Mouse (Mus musculus) CH12.LX (cell line): Measurements from ENCODE around the gene Itpr3. TPM values are rescaled to one million over a fixed set of nuclear protein-coding genes. Genes with fewer than 3 reads are reported as not detected.

ENCODE experiments used
- DNase-seq: peaks from one replicate; pipeline ENCODE4 v3.0.0-alpha.2; 2013; ENCODE audit errors: extremely low read depth
- H3K27ac ChIP-seq: 2 replicates; pipeline ENCODE4 v1.5.1; 2012; ENCODE audit warnings: low read depth, mild to moderate bottlenecking, control low read depth, moderate library complexity; ENCODE audit not compliant: insufficient read depth
- H3K27me3 ChIP-seq: replicated peaks from 2 replicates; pipeline ENCODE3; 2012; ENCODE audit warnings: inconsistent platforms
- H3K36me3 ChIP-seq, 2 experiments: replicated peaks in 1 of 2; 2 replicates each; pipeline versions ENCODE3 to v1.6.1; 2012; ENCODE audit warnings: inconsistent platforms in 1 of 2, low read length in 1 of 2, mild to moderate bottlenecking in 1 of 2, mixed read lengths in 1 of 2, moderate library complexity in 1 of 2; ENCODE audit not compliant: control insufficient read depth in 1 of 2, insufficient read depth in 1 of 2
- H3K4me1 ChIP-seq, 2 experiments: 2 replicates each; pipeline ENCODE4 v1.6.1; 2012; ENCODE audit warnings: inconsistent platforms in 1 of 2, moderate library complexity in 1 of 2; ENCODE audit not compliant: insufficient read depth in 2 of 2, control insufficient read depth in 1 of 2
- H3K4me2 ChIP-seq: 2 replicates; pipeline ENCODE4 v1.6.1; 2012; ENCODE audit warnings: low read depth, mild to moderate bottlenecking, control low read depth; ENCODE audit not compliant: poor library complexity, insufficient read depth, severe bottlenecking
- H3K4me3 ChIP-seq, 3 experiments: fragments of 150-350 bp in 1 of 3; sonication (generic) in 1 of 3; replicated peaks in 1 of 3; 2 replicates each; pipeline versions ENCODE3 to v1.5.1; 2011 to 2012; ENCODE audit warnings: low read depth in 2 of 3, low read length in 2 of 3, mild to moderate bottlenecking in 2 of 3, moderate library complexity in 2 of 3, control low read depth in 1 of 3, improper control_type of control experiment in 1 of 3, inconsistent platforms in 1 of 3, mixed read lengths in 1 of 3; ENCODE audit not compliant: poor library complexity in 1 of 3
- H3K79me2 ChIP-seq: replicated peaks from 2 replicates; pipeline ENCODE4 v1.6.1; 2012; ENCODE audit warnings: mild to moderate bottlenecking, moderate library complexity; ENCODE audit not compliant: control insufficient read depth, poor library complexity, insufficient read depth, severe bottlenecking; ENCODE audit errors: extremely low read depth
- H3K9ac ChIP-seq: 2 replicates; pipeline ENCODE4 v1.6.1; 2012; ENCODE audit warnings: low read depth, mild to moderate bottlenecking, control low read depth, moderate library complexity; ENCODE audit not compliant: insufficient read depth
- H3K9me3 ChIP-seq: replicated peaks from 2 replicates; pipeline ENCODE3; 2012; ENCODE audit warnings: low read length, inconsistent platforms, mixed read lengths
- BHLHE40 ChIP-seq: IDR thresholded peaks from 2 replicates; pipeline ENCODE4 v1.6.1; 2011; ENCODE audit warnings: mild to moderate bottlenecking, low read depth, low read length, improper control_type of control experiment
- CTCF ChIP-seq, 2 experiments: IDR thresholded peaks in 1 of 2; conservative IDR thresholded peaks in 1 of 2; 2 replicates each; pipeline ENCODE4 v1.5.1; 2011 to 2012; ENCODE audit warnings: low read depth in 2 of 2, low read length in 2 of 2, improper control_type of control experiment in 1 of 2, inconsistent platforms in 1 of 2, mild to moderate bottlenecking in 1 of 2, moderate library complexity in 1 of 2
- ELF1 ChIP-seq: IDR thresholded peaks from 2 replicates; pipeline ENCODE4 v1.6.1; 2014; ENCODE audit warnings: low read depth, mild to moderate bottlenecking, inconsistent platforms, low read length, improper control_type of control experiment
- EP300 ChIP-seq: IDR thresholded peaks from 2 replicates; pipeline ENCODE4 v1.6.1; 2011; ENCODE audit warnings: low read length, improper control_type of control experiment
- GABPA ChIP-seq: IDR thresholded peaks from 2 replicates; pipeline ENCODE4 v1.6.1; 2012; ENCODE audit warnings: low read depth, low read length, improper control_type of control experiment, inconsistent platforms; ENCODE audit not compliant: insufficient replicate concordance
- HCFC1 ChIP-seq: IDR thresholded peaks from 2 replicates; pipeline ENCODE4 v1.6.1; 2012; ENCODE audit warnings: low read depth, mild to moderate bottlenecking, inconsistent platforms, low read length, improper control_type of control experiment
- IRF4 ChIP-seq: IDR thresholded peaks from 2 replicates; pipeline ENCODE4 v1.6.1; 2014; ENCODE audit warnings: low read depth, mild to moderate bottlenecking, inconsistent platforms, low read length, improper control_type of control experiment
- JUND ChIP-seq: conservative IDR thresholded peaks from 2 replicates; pipeline ENCODE4 v1.6.1; 2011; ENCODE audit warnings: low read depth, low read length, improper control_type of control experiment
- KAT2A ChIP-seq: IDR thresholded peaks from 2 replicates; pipeline ENCODE4 v1.6.1; 2012; ENCODE audit warnings: low read length, improper control_type of control experiment, inconsistent platforms; ENCODE audit not compliant: insufficient replicate concordance
- MAFK ChIP-seq: IDR thresholded peaks from 2 replicates; pipeline ENCODE4 v1.6.1; 2011; ENCODE audit warnings: low read length, improper control_type of control experiment; ENCODE audit not compliant: insufficient replicate concordance
- MAX ChIP-seq: IDR thresholded peaks from 2 replicates; pipeline ENCODE4 v1.6.1; 2011; ENCODE audit warnings: low read length, improper control_type of control experiment
- MXI1 ChIP-seq: IDR thresholded peaks from 2 replicates; pipeline ENCODE4 v1.6.1; 2011; ENCODE audit warnings: mild to moderate bottlenecking, low read depth, low read length, improper control_type of control experiment
- MYC ChIP-seq: IDR thresholded peaks from 2 replicates; pipeline ENCODE4 v1.6.1; 2011; ENCODE audit warnings: low read depth, mild to moderate bottlenecking, improper control_type of control experiment, low read length
- NRF1 ChIP-seq: IDR thresholded peaks from 2 replicates; pipeline ENCODE4 v1.6.1; 2014; ENCODE audit warnings: low read depth, mild to moderate bottlenecking, inconsistent platforms, low read length, improper control_type of control experiment, moderate library complexity
- POLR2AphosphoS2 ChIP-seq: IDR thresholded peaks from 2 replicates; pipeline ENCODE4 v1.6.1; 2011; ENCODE audit warnings: low read depth, low read length, improper control_type of control experiment
- RAD21 ChIP-seq: IDR thresholded peaks from 2 replicates; pipeline ENCODE4 v1.6.1; 2011; ENCODE audit warnings: low read depth, mild to moderate bottlenecking, low read length, improper control_type of control experiment, moderate library complexity
- RCOR1 ChIP-seq: conservative IDR thresholded peaks from 2 replicates; pipeline ENCODE4 v1.6.1; 2012; ENCODE audit warnings: low read depth, mild to moderate bottlenecking, inconsistent platforms, low read length, improper control_type of control experiment
- SMC3 ChIP-seq: IDR thresholded peaks from 2 replicates; pipeline ENCODE4 v1.6.1; 2011; ENCODE audit warnings: low read depth, low read length, improper control_type of control experiment
- TBP ChIP-seq: conservative IDR thresholded peaks from 2 replicates; pipeline ENCODE4 v1.6.1; 2011; ENCODE audit warnings: low read depth, low read length, improper control_type of control experiment
- TCF12 ChIP-seq: IDR thresholded peaks from 2 replicates; pipeline ENCODE4 v1.6.1; 2014; ENCODE audit warnings: low read depth, mild to moderate bottlenecking, inconsistent platforms, low read length, improper control_type of control experiment
- USF1 ChIP-seq: IDR thresholded peaks from 2 replicates; pipeline ENCODE4 v1.6.1; 2014; ENCODE audit warnings: low read depth, mild to moderate bottlenecking, inconsistent platforms, low read length, improper control_type of control experiment
- USF2 ChIP-seq: conservative IDR thresholded peaks from 2 replicates; pipeline ENCODE4 v1.6.1; 2011; ENCODE audit warnings: low read depth, low read length, improper control_type of control experiment
- ZKSCAN1 ChIP-seq: IDR thresholded peaks from 2 replicates; pipeline ENCODE4 v1.6.1; 2012; ENCODE audit warnings: low read depth, inconsistent platforms, low read length, improper control_type of control experiment, borderline replicate concordance
- ZMIZ1 ChIP-seq: IDR thresholded peaks from 2 replicates; pipeline ENCODE4 v1.6.1; 2012; ENCODE audit warnings: low read depth, mild to moderate bottlenecking, inconsistent platforms, low read length, improper control_type of control experiment
- ZNF384 ChIP-seq: IDR thresholded peaks from 2 replicates; pipeline ENCODE4 v1.6.1; 2012; ENCODE audit warnings: low read depth, low read length, improper control_type of control experiment, inconsistent platforms
- dilution Hi-C: fragments of 300-500 bp; cut with MboI; formaldehyde crosslinking; loops from 2 replicates; pipeline ENCODE4 v1.14.3; 2020; ENCODE audit warnings: low sequenced_read_pairs; ENCODE audit not compliant: extremely low pct_unique_long_range_greater_than_20kb, extremely low pct_ligation_motif_present
- in situ Hi-C: fragments of 300-500 bp; cut with MboI; formaldehyde crosslinking; loops from 3 replicates; pipeline ENCODE4 v1.14.3; 2019; ENCODE audit warnings: low sequenced_read_pairs, low pct_ligation_motif_present, low pct_unique_long_range_greater_than_20kb, mixed read lengths
- polyA plus RNA-seq: library from polyadenylated mRNA; unstranded; fragments of >175 nt; gene quantifications from 2 replicates; pipeline ENCODE4 v1.2.1, GENCODE M21; 2012; ENCODE audit warnings: low read depth; ENCODE audit not compliant: insufficient read length
- total RNA-seq, 2 experiments: library from RNA; depleted of rRNA; stranded (reverse); fragments of 300-350 nt in 1 of 2; fragments of >200 nt in 1 of 2; gene quantifications; 2 replicates each; pipeline ENCODE4 v1.2.3; 2012 to 2014

The Itpr3 gene
- total and polyA plus RNA-seq, 3 experiments: 2.5 to 11.3 (median 9.5) TPM

DNA sequence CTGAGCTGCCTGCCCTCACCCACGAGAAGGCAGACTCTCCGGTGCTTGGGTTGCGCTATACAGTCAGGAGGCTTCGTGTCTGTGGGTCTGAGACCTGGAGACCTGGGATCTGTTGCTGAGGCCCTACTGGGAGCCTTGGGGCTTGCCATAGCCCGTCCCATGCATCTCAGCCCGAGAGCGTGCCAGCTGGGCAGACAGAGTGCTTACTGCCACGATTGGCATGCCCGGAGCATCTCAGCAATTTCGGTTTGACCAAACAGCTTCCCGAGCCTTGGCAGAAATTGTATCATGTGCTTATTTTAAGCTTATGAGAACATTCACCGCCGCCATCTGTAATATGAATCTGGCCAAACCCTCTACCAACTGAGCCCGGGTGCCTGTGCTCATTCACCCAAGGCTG, 97.2 kb downstream of the Itpr3 start:
- H3K4me3 ChIP-seq: no peak overlapping the region
- no peaks in the 10 kb centered on the region for H3K27me3 ChIP-seq
- no peak for TF ChIP-seq RCOR1
- no peak for TF ChIP-seq TBP
- no peak for TF ChIP-seq MAX
- no peak for TF ChIP-seq TCF12
- no peak for TF ChIP-seq CTCF (conservative IDR thresholded peaks at IDR 0.05 in 1 of 2, IDR thresholded peaks at IDR 0.05 in 1 of 2; ENCODE audit: low read depth in 2 of 2, low read length in 2 of 2)
- no peak for TF ChIP-seq JUND
- no peak for TF ChIP-seq MYC
- no peak for TF ChIP-seq RAD21
- no peak for TF ChIP-seq ELF1
- no peak for TF ChIP-seq IRF4
- TF ChIP-seq ZMIZ1: no peak
- TF ChIP-seq NRF1: no peak
- no peak for TF ChIP-seq POLR2AphosphoS2
- no peak for TF ChIP-seq ZNF384
- TF ChIP-seq MXI1: no peak
- no peak for TF ChIP-seq USF1
- TF ChIP-seq SMC3: no peak
- no peak for TF ChIP-seq HCFC1
- TF ChIP-seq USF2: no peak
- no peak for TF ChIP-seq EP300
- H3K4me2 ChIP-seq: no peak overlapping the region
- H3K27ac ChIP-seq: no peak overlapping the region
- no peaks in the 10 kb centered on the region; the same call in 1 of the 2 replicates for H3K79me2 ChIP-seq
- no peaks in the 10 kb centered on the region for H3K9me3 ChIP-seq
- dilution Hi-C loops (no loop called here), in situ Hi-C loops (no loop called here)
- DNase-seq: no peak
- no peak overlapping the region for H3K9ac ChIP-seq
- H3K36me3 ChIP-seq: peaks cover 83 to 100% of the 10 kb centered on the region in 2 experiments
- peaks cover 0 to 24% of the 10 kb centered on the region in 2 experiments; a peak in 2 of 4 replicates for H3K4me1 ChIP-seq

DNA sequence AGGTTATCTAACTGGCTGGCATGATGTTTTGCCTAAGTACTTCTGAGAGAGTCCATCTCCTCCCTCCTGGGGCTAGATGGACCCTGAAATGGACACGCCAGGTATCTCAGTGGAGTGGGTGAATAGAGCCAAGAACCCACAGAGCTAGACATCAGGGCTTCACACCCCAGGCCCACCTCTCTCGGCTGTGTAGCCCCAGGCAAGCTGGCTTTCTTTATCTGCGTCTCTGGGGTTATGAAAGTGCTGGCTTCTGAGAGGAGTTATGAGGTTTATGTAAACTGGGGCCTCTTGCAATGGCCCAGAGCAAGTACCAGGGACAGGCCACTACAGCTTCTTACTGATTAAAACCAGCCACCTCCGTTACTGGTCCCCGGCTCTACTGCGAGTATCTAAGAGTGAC, 97.8 kb downstream of the Itpr3 start:
- H3K4me1 ChIP-seq: peaks cover 0 to 25% of the 10 kb centered on the region in 2 experiments; a peak in 2 of 4 replicates
- DNase-seq: no peak
- in situ Hi-C loops: no loop called here
- no peak overlapping the region for H3K4me3 ChIP-seq
- peaks cover 83 to 100% of the 10 kb centered on the region in 2 experiments for H3K36me3 ChIP-seq
- H3K9ac ChIP-seq: no peak overlapping the region
- H3K27ac ChIP-seq: no peak overlapping the region
- TF ChIP-seq MAFK (no peak), HCFC1 (no peak), BHLHE40 (no peak), POLR2AphosphoS2 (no peak), ELF1 (no peak), ZKSCAN1 (no peak), GABPA (no peak), RCOR1 (no peak), KAT2A (no peak)
- no peaks in the 10 kb centered on the region for H3K9me3 ChIP-seq
- H3K79me2 ChIP-seq: no peaks in the 10 kb centered on the region; the same call in 1 of the 2 replicates
- dilution Hi-C loops: no loop called here
- H3K27me3 ChIP-seq: no peaks in the 10 kb centered on the region
- no peak overlapping the region for H3K4me2 ChIP-seq
